Mouse (Mus musculus) c-Kit-negative CD71-positive TER-119-positive erythroid progenitor cells, embryonic 14.5 days (primary cell): Measurements from ENCODE around the gene Cd96.

ENCODE experiments used
- DNase-seq: peaks from one replicate; pipeline ENCODE4 v3.0.0-alpha.2; 2013; ENCODE audit warnings: low read depth, low spot score

Gene Cd96

DNA sequence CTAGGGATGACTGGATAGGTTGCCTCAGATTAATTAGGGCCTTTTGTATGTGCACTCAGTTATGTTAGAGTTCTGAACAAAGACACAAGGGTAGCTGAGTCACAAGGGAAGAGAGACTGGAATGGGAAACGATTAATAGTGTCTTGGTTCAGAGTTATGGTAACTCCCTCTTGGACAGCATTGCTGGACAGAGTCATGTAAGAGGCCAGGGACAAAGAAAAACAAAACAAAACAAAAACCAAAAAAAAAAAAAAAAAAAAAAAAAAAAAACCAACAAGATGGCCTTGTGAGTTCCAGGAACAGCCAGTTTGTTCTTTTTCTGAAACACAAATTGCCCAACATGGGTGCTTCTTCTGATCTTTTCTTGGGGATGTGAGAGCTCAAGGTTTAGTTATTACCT lies 133.8 kb downstream of the Cd96 start:
- DNase-seq: no peak
